Mouse (Mus musculus) heart, adult 2 months (tissue): ENCODE data around the gene Plcb2.

Experiments
- CTCF ChIP-seq: fragments of 200-600 bp; IDR thresholded peaks from 2 replicates; pipeline ENCODE4 v1.8.1; 2022; ENCODE audit warnings: antibody characterized with exemption, mild to moderate bottlenecking, moderate library complexity
- POLR2A ChIP-seq: fragments of 200-500 bp; IDR thresholded peaks from 2 replicates; pipeline ENCODE4 v1.6.1; 2011; ENCODE audit warnings: mild to moderate bottlenecking, low read depth, low read length, control low read depth; ENCODE audit not compliant: insufficient read depth

DNA sequence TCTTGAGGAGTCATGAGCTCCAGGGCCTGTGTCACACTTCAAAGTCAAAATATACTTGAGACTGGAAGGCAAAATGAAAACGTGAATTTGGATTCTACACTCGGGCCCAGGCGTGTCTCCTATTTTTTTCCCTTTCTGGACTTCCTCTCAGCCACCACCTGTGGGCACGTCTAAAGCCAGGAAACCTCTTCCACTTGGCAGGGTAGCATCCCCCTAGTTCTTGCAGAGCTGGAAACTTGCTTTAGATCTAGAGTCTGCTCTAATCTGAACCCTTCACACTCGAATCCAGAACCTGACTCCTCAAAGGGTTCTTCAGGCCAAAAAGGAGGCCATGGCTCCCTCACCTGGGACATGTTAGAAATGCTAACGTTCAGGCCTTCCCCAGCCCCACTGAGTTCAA is 27.2 kb upstream of the Plcb2 start:
- TF ChIP-seq POLR2A (no peak), CTCF (no peak)
